Mouse (Mus musculus) midbrain, embryonic 11.5 days (tissue): ENCODE data around the gene Nup210l. TPM values are rescaled to one million over a fixed set of nuclear protein-coding genes. Genes with fewer than 3 reads are reported as not detected.

Experiments used
- ATAC-seq: fragments of 200-750 bp; cut with Nextera tagmentation; 2 replicates; pipeline ENCODE4 v1.8.0; 2017; ENCODE audit warnings: moderate TSS enrichment, moderate library complexity; ENCODE audit not compliant: low FRiP score
- DNase-seq: peaks from one replicate; pipeline ENCODE4 v3.0.0; 2015; ENCODE audit warnings: low spot score; ENCODE audit errors: missing footprints
- H3K27ac ChIP-seq: fragments of 300-500 bp; sonication (generic); 2 replicates; pipeline ENCODE4 v1.5.1; 2014; ENCODE audit warnings: low read depth, low read length
- H3K27me3 ChIP-seq: fragments of 300-500 bp; sonication (generic); 2 replicates; pipeline ENCODE4 v1.6.1; 2014; ENCODE audit warnings: mild to moderate bottlenecking, low read length, moderate library complexity, mixed read lengths; ENCODE audit not compliant: control insufficient read depth, insufficient read depth
- H3K36me3 ChIP-seq: fragments of 300-500 bp; sonication (generic); 2 replicates; pipeline ENCODE4 v1.6.1; 2014; ENCODE audit warnings: mild to moderate bottlenecking, low read length, moderate library complexity, mixed read lengths; ENCODE audit not compliant: control insufficient read depth, insufficient read depth
- H3K4me1 ChIP-seq: fragments of 300-500 bp; sonication (generic); 2 replicates; pipeline ENCODE4 v1.6.1; 2014; ENCODE audit warnings: low read length; ENCODE audit not compliant: control insufficient read depth, insufficient read depth
- H3K4me2 ChIP-seq: fragments of 300-500 bp; sonication (generic); 2 replicates; pipeline ENCODE4 v1.6.1; 2014; ENCODE audit warnings: mild to moderate bottlenecking, moderate library complexity
- H3K4me3 ChIP-seq: fragments of 300-500 bp; sonication (generic); 2 replicates; pipeline ENCODE4 v1.5.1; 2014; ENCODE audit warnings: low read depth, low read length
- H3K9ac ChIP-seq: fragments of 300-500 bp; sonication (generic); 2 replicates; pipeline ENCODE4 v1.6.1; 2014; ENCODE audit warnings: low read length
- H3K9me3 ChIP-seq: fragments of 300-500 bp; sonication (generic); 2 replicates; pipeline ENCODE4 v1.6.1; 2016; ENCODE audit warnings: low read length; ENCODE audit not compliant: control insufficient read depth
- WGBS: fragments of 180-500 bp; shearing (Covaris S2); extraction: QIAGEN DNeasy Blood & Tissue Kit; methylation state at CpG from one replicate; pipeline ENCODE4 v1.1.7; 2014; 5-methylcytosine and 5-hydroxymethylcytosine counted together
- polyA plus RNA-seq: library from polyadenylated mRNA; unstranded; fragments of >200 nt; fragmentation: Nextera tagmentation; extraction: Ambion mirVana; gene quantifications from 2 replicates; pipeline ENCODE4 v1.2.1, GENCODE M21; 2014

Gene Nup210l
- polyA plus RNA-seq, 1 experiment from 2014 or later, result 0.60 TPM

DNA sequence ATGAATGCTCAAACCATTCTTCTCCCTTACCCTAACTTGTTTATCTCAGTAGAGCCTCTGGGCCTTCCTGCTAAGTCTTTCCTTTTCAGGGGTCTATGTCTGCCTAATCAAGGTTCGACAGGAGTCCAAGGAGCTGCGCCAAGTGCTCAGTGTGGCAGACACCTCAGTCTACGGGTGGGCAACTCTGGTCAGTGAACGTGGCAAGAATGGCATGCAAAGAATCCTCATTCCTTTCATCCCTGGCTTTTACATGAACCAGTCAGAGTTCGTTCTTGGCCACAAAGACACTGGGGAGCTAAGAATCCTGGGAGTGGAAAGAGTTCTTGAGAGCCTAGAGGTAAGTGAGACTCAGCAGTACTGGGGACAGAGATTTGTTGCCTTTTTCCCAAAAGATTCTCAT lies 99.7 kb downstream of the Nup210l start:
- no peak overlapping the region for H3K4me2 ChIP-seq
- no peak overlapping the region for H3K27ac ChIP-seq
- DNase-seq, result peak; percentile 39
- H3K9ac ChIP-seq, result no peak overlapping the region
- no peaks in the 10 kb centered on the region for H3K27me3 ChIP-seq
- WGBS, result 81% methylated on average over 5 of the region's 5 CpGs
- no peaks in the 10 kb centered on the region for H3K9me3 ChIP-seq
- peaks cover 7% of the 10 kb centered on the region; the same call in 1 of the 2 replicates for H3K36me3 ChIP-seq
- no peak for ATAC-seq
- no peaks in the 10 kb centered on the region for H3K4me1 ChIP-seq
- no peak overlapping the region for H3K4me3 ChIP-seq

DNA sequence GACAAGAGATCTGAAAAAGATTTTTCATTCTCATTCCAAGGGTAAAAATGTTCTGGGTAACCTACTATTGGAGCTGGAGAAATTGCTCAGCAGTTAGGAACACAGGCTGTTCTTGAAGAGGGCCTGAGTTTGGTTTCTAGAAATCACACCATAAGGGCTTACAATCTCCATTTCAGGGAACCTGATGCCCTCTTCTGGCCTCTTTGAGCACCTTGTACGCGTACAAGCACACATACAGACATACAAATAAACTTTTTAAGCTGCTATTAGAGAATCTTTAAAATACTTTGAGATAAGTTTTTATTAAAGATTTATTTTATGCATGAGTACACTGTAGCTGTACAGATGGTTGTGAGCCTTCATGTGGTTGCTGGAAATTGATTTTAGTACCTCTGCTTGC lies 100.7 kb downstream of the Nup210l start:
- Histone ChIP-seq H3K9ac (no peak overlapping the region), H3K9me3 (no peaks in the 10 kb centered on the region), H3K27me3 (no peaks in the 10 kb centered on the region), H3K4me3 (no peak overlapping the region), H3K4me2 (no peak overlapping the region), H3K36me3 (peaks cover 9% of the 10 kb centered on the region; the same call in 1 of the 2 replicates), H3K27ac (no peak overlapping the region), H3K4me1 (no peaks in the 10 kb centered on the region)
- ATAC-seq (no peak), DNase-seq (peak; percentile 23)
- 86% methylated on average over 2 of the region's 2 CpGs for WGBS

DNA sequence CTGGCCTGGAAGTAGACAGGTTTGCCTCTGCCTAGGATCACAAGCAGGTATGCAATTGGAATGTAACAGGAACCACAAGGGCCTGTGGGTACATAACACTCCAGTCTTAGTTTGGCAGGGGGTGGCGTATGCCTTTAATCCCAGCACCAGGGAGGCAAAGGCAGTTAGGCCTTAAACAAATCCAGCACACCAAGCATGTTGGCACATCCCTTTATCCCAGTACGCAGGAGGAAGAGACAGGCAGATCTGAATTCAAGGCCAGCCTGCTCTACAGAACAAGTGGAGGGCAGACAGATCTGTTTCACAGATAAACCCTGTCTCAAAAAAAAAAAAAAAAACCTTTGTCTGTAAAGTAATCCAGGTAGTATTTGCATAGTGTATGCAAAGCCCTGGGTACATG lies 104.7 kb downstream of the Nup210l start:
- H3K4me3 ChIP-seq, result no peak overlapping the region
- no peak overlapping the region for H3K4me2 ChIP-seq
- peaks cover 12% of the 10 kb centered on the region for H3K36me3 ChIP-seq
- WGBS, result 90% methylated on average over 2 of the region's 2 CpGs
- DNase-seq, result peak; percentile 60
- peaks cover 10% of the 10 kb centered on the region for H3K4me1 ChIP-seq
- no peaks in the 10 kb centered on the region for H3K27me3 ChIP-seq
- no peaks in the 10 kb centered on the region for H3K9me3 ChIP-seq
- H3K9ac ChIP-seq, result no peak overlapping the region
- no peak overlapping the region for H3K27ac ChIP-seq
- no peak for ATAC-seq

DNA sequence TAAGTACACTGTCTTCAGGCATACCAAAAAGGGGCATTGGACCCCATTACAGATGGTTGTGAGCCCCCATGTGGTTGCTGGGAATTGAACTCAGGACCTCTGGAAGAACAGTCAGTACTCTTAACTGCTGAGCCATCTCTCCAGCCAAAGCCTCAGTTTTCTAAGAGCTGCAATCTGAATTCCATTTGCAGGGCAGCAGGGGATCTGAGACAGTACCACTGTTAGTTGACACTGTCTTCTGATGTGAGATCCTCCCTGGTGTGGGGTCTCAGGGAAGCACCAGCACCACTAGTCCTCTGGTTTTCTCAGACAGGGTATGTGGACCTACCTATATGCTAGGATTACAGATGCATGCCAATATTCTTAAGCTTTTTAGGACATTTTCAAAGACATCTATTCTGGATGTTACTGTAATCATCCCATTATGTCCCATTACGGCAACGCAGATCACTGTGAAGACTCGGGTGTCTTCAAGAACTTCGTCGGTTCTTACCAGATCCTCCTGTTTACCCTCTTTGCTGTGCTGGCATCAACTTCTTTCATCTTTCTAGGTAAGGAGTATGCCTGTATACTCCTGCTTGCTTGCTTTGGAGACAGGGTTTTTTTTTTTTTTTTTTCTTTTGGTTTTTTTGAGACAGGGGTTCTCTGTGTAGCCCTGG lies 106.1 kb downstream of the Nup210l start:
- ATAC-seq (no peak), DNase-seq (peak; percentile 75)
- Histone ChIP-seq H3K27me3 (no peaks in the 10 kb centered on the region), H3K9ac (no peak overlapping the region), H3K36me3 (peaks cover 12% of the 10 kb centered on the region), H3K4me1 (peaks cover 14% of the 10 kb centered on the region), H3K9me3 (no peaks in the 10 kb centered on the region), H3K4me2 (no peak overlapping the region), H3K27ac (no peak overlapping the region), H3K4me3 (no peak overlapping the region)
- WGBS, result 86% methylated on average over 5 of the region's 5 CpGs

DNA sequence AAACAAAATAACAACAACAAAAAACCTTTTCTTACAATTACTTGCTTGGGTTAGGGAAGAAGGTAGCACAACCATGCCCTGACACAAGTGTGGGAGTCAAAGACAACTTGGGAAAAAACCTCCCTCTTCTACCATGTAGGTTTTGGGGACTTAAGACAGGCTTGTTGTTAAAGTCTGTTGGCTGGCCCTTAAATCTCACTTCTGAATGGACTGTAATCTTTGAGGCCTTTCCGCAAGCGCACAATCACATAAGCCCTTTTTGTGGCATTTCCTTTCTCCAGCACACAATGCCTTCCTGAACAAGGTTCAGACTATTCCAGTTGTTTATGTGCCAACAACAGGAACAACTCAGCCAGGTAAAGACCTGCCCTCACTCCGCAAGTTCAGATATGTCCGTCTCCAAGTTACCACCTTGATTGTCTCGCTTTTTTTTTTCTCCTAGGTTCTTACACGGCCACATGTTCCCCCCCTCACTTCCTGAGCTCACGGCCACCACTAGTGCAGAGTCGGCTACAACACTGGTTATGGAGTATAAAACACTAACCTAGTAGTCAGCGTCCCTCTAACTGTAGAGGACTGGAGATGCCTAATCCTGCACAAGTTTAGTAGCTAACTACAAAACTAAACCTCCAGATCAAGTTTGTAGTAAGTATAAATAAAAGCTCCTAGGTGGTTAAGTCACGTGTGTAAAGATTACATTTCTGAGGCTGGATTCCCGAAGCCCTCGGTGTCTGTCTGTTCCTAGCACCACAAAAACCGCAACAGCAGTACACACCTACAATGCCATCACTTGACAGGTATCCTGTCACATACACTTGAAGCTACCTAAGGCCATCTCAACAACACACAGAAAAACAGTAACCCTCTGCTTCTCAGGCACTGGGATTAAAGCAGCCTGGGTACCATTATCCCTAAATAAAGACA lies 107.8 kb downstream of the Nup210l start:
- no peak overlapping the region for H3K9ac ChIP-seq
- no peak for ATAC-seq

DNA sequence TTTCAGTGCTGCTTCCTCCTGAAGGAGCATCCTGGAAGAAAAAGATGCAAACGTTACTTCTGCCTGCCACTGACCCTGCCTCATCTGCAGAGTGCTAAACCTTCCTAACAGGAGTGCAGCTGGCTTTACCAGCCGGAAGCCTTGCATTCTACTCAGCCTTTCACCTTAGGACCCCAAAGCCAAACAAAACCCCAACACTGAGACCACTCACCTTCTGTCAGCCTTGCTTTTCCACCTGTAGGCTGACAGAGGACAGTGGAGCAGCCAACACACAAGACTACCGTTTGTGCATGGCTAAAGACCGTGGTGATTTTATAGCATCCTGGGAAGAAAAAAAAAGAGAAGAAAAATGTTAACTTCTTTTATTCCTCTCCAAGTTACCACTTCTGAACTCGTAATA lies 108.8 kb downstream of the Nup210l start:
- H3K4me3 ChIP-seq, result peak overlapping the region; percentile 75
- H3K4me1 ChIP-seq, result peaks cover 14% of the 10 kb centered on the region
- peaks cover 12% of the 10 kb centered on the region for H3K36me3 ChIP-seq
- no peaks in the 10 kb centered on the region for H3K27me3 ChIP-seq
- ATAC-seq, result no peak
- H3K9ac ChIP-seq, result peak overlapping the region; percentile 83
- H3K9me3 ChIP-seq, result no peaks in the 10 kb centered on the region
- H3K27ac ChIP-seq, result no peak overlapping the region
- WGBS, result 12% methylated on average over 5 of the region's 5 CpGs
- H3K4me2 ChIP-seq, result peak overlapping the region; percentile 88
- no peak for DNase-seq

More for the DNA sequence above, 107.8 kb downstream of the Nup210l start:
- peak; percentile 87 for DNase-seq
- H3K9me3 ChIP-seq, result no peaks in the 10 kb centered on the region
- H3K4me3 ChIP-seq, result peak overlapping the region; percentile 75; the same call in 1 of the 2 replicates
- H3K4me2 ChIP-seq, result peak overlapping the region; percentile 88
- 85% methylated on average over 13 of the region's 13 CpGs for WGBS
- H3K27ac ChIP-seq, result no peak overlapping the region
- no peaks in the 10 kb centered on the region for H3K27me3 ChIP-seq
- peaks cover 12% of the 10 kb centered on the region for H3K36me3 ChIP-seq
- H3K4me1 ChIP-seq, result peaks cover 14% of the 10 kb centered on the region

DNA sequence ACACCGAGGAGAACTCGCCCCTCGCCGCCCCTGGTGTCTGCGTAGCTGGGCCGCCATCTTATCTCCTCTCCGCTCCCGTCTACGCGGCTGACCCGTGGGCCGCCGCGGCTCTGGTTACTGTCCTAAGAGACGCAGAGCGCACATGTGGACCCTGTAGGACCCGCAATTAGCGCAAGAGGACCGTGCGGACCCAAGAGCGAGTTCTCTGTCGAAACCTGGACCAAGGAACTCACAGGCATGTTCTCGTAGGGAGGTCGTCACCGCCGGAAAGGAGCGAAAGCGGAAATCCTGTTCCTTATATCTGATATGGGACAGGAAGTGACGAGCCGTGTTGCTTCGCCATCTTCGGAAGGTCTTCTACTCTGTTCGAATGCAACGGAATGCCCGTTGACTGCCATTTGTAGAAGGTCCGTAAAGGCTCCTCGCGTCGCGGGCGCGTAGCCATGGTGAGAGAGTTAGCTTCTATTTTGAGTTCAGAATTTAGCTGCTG lies 109.5 kb downstream of the Nup210l start, which contains the start of the genes Rps27 and Rab13:
Gene Rps27 (minus strand): TSS at position 275 of the 490 bp plus-strand sequence.
Gene Rab13 (plus strand): TSS at position 319 of the 490 bp plus-strand sequence.
- WGBS, result under 1% methylated on average over 42 of the region's 42 CpGs
- H3K4me3 ChIP-seq, result peak within 1 kb of the TSS; percentile 75
- H3K27me3 ChIP-seq, result no peaks in the 10 kb centered on the region
- ATAC-seq, result peak; percentile 93
- peak within 1 kb of the TSS; percentile 49; the same call in 1 of the 2 replicates for H3K27ac ChIP-seq
- peak within 1 kb of the TSS; percentile 88 for H3K4me2 ChIP-seq
- H3K4me1 ChIP-seq, result peaks cover 14% of the 10 kb centered on the region
- peaks cover 7% of the 10 kb centered on the region for H3K36me3 ChIP-seq
- peak; percentile 99 for DNase-seq
- no peaks in the 10 kb centered on the region for H3K9me3 ChIP-seq
- H3K9ac ChIP-seq, result peak within 1 kb of the TSS; percentile 83

DNA sequence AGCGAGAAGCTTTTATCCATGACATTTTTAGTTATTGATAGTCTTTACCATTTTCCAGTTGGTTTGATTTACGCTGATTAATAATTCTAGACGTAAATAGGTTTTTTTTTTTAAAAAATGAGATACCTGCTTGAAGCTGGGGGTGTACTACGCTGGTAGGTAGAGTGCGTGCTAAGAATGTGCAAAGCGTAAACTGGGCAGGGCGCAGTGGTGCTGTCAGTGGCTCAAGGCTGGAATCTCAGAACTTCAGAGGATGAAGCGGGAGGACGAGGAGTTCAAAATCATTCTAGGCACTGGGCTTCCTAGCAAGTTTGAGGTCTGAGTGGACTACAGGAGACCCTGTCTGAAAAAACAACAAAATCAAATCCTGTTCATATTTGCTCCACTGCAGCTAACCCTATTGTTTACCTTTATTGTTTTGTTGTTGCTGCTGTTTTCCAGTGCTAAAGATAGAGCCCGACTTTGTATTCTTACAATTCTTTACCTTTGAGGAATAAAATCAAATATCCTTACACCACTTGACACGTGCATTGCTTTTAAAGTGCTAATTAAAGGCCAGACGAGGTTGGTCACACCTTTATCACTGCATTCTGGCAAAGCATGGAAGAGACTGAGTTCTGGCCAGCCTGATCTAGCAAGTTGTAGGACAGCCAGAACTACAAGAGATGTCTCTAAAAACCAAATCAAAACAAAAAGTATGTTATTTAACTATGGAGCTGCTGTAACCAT lies 110.2 kb downstream of the Nup210l start:
- peaks cover 14% of the 10 kb centered on the region for H3K4me1 ChIP-seq
- H3K27me3 ChIP-seq, result no peaks in the 10 kb centered on the region
- ATAC-seq (peak; percentile 62), DNase-seq (peak; percentile 81)
- H3K4me2 ChIP-seq, result peak overlapping the region; percentile 88
- H3K27ac ChIP-seq, result no peak overlapping the region
- peaks cover 3% of the 10 kb centered on the region for H3K36me3 ChIP-seq
- H3K4me3 ChIP-seq, result peak overlapping the region; percentile 75
- no peaks in the 10 kb centered on the region for H3K9me3 ChIP-seq
- 15% methylated on average over 12 of the region's 12 CpGs for WGBS
- H3K9ac ChIP-seq, result peak overlapping the region; percentile 83
